Mouse (Mus musculus): ENCODE measurements at regions not wholly inside any gene's neighbourhood (a gene's known extent, or its start where the extent isn't known, plus 50 kb on each side); places are given as distances from the start of the nearest gene placed in this dataset.
A peak's percentile ranks its signal among the peaks of the same experiment; 100 is the strongest.

DNA sequence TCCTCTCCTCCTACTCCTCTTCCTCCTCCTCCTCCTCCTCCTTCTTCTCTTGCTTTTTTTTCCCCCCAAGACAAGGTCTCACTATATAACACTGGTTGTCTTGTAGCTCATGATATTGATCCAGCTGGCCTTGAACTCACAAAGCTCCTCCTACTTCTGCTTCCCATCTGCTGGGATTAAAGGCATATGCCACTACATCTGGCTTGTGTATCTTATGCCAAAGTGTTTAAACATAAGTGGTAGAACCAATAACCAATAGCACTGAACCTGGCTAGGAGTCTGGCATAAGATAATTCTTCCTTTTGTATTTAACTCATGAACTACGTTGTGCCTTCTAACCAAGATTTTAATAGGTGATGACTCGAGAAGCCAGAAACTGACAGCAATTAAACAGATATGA is 143.7 kb downstream of the Dusp6 start:
- no peak for DNase-seq (ENCODE audit: low spot score in 2 of 2)
- intact Hi-C loops (cut with DNase I) = loop anchor here (10.0 kb wide), 1 partner anchor 242 kb away; no protein-coding TSS in a partner anchor

DNA sequence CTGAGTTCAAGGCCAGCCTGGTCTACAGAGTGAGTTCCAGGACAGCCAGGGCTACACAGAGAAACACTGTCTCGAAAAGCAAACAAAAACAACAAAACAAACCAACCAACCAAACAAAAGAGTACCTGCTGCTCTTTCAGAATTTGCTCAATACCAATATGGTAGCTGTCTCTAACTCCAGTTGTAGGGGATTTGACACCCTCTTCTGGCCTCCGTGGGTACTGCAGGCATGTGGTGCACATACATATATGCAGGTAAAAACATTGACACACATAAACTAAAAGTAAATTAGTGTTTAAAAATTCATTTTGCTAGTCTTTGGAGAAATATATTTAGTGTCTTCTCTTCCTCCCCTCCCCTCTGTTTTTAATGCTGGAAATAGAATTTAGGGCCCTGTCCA is 145.8 kb downstream of the Dusp6 start:
- intact Hi-C loops (cut with DNase I) = loop anchor here (10.0 kb wide), 1 partner anchor 244 kb away; no protein-coding TSS in a partner anchor
- no peak for DNase-seq (ENCODE audit: low spot score in 2 of 2)

DNA sequence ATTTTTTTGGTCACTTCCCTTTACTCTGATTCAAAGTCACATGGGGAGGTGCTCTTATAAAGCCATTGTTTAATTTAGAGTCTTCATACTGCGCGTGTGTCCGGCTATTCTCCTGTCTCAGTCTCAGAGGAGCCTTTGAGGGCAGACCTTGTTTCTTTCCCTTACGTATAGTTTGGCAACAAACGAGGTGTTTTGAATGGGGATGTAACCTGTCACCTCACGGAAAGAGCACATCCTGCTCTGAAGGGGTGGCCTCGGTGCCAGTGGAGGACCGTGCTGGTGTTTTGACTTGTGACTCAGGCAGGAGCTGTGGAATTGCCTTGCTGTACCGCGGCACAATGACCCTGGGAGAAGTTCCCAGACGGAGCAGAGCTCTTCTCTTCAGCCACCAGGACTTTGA is 146.7 kb downstream of the Dusp6 start:
- intact Hi-C loops (cut with DNase I) = loop anchor here (10.0 kb wide), 1 partner anchor 245 kb away; no protein-coding TSS in a partner anchor
- no peak for DNase-seq (ENCODE audit: low spot score in 2 of 2)

GRCm38 (mm10) chr10:99410754-99411153 is 147.7 kb downstream of the Dusp6 start:
- intact Hi-C loops (cut with DNase I) = no loop called here
- no peak for DNase-seq (ENCODE audit: low spot score in 2 of 2)

DNA sequence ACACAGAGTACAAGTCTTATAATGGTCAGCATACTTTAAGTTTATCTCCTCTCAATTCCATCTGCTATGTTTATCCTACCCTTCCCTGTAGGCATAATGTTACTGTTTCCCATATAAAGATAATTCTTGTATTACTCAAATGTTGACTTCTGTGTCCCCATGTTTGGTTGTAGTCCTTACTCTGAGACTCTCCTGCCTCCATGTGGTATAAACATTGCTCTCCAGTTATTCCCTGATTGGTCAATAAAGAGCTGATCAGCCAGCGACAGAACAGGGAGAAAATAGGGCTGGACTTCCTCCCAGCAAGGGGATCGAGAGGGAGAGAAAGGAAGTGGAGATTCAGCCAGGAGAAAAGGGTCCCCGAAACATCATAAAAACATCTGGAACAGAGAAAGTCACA is 150.4 kb downstream of the Dusp6 start:
- DNase-seq (ENCODE audit: low spot score in 2 of 2) = no peak
- intact Hi-C loops (cut with DNase I) = no loop called here

GRCm38 (mm10) chr10:99416271-99416670 is 153.2 kb downstream of the Dusp6 start:
- intact Hi-C loops (cut with DNase I) = no loop called here
- DNase-seq (ENCODE audit: low spot score in 2 of 2) = no peak

DNA sequence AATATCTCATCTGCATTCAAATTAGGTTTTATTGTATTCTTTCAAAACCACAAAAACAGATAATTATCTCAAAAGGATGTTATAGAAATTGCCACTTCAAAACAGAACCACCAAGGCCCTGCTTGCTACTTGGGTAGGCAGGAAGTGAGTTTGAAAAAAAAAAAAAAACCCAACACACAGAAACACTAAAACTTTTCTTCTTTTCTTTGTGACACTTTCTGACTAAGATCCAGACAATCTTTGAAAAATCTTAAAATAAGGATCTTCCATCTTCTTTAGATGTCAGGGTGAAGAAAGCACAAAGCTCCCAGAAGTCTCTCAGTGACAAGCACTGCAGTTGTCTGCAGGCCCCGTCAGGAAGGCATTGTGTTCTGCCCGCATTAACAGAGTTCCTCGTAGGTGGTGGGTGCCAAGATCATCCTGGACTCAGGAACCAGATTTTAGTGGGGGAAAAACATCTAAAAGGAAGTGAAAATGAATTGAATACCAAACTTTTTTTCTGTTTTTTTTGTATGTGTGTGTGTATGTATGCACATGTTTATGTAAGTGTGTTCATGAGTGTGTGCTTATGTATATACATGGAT is 154.0 kb downstream of the Dusp6 start:
- intact Hi-C loops (cut with DNase I) = no loop called here

GRCm38 (mm10) chr10:99417591-99417990 is 154.6 kb downstream of the Dusp6 start:
- intact Hi-C loops (cut with DNase I) = no loop called here
- no peak for DNase-seq (ENCODE audit: low spot score in 2 of 2)

More for the DNA sequence above, 154.0 kb downstream of the Dusp6 start:
- no peak for DNase-seq (ENCODE audit: low spot score in 2 of 2)

- intact Hi-C loops (cut with DNase I) = no loop called here
- no peak for DNase-seq (ENCODE audit: low spot score in 2 of 2)
Measured at GRCm38 (mm10) chr10:99418497-99418896, 155.5 kb downstream of the Dusp6 start.

DNA sequence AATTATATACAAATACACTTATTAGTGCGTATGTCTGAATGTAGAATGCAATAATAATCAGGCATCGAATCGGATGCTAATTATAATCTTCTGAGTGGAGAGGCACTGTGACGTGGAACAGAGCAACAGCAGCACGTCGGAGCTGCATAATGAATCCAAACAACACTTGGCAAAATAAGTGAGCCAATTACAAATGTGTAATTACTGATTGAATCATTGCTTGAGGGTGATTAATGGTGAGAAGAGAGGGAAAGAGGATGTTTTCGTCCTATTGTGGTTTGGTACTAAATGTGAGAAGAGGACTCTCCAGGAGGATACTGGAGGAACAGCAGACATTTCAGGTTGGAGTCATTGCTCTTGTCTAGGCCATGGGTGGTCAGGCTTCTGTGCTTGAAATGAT is 156.5 kb downstream of the Dusp6 start:
- DNase-seq (ENCODE audit: low spot score in 2 of 2) = no peak
- intact Hi-C loops (cut with DNase I) = no loop called here

DNA sequence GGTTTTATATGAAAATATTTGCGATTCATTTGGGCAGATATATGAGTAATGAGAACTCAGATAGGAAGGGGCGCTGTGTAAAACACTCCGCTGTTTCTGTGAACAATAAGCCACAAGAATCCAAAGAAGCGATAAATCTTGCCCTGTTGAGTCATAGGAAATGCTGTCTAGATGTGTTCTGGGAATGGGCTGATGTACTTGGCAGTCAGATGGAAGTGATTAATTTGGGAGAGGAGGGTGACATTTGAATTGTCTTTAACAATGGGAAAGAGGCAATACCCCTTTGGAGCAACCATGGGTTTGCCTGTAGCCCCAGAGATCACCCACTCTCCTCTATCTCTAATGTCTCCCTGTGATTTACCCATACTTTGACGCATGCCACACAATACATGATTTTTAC is 160.4 kb downstream of the Dusp6 start:
- intact Hi-C loops (cut with DNase I) = no loop called here
- no peak for DNase-seq (ENCODE audit: low spot score in 2 of 2)

GRCm38 (mm10) chr10:99425265-99425664 is 162.2 kb downstream of the Dusp6 start:
- intact Hi-C loops (cut with DNase I) = no loop called here
- no peak for DNase-seq (ENCODE audit: low spot score in 2 of 2)

DNA sequence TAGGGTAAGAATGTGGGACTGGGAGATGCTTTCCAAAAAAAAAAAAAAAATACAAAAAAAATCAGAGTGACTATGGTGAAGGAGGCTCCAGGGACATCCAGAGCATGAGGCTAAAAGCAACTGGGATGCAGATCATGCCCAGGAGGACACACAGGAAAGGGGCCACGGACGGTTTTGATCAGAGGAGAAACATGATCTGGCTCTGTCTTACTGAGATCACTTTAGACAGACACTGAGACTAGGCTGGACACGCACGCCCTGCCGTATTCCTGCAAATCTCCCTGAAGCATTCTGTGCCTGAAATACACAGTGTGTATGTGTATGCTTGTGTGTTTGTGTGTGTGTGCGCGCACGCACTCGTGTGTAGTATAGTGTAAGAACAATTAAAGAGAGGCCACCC is 167.1 kb downstream of the Dusp6 start:
- no peak for DNase-seq (ENCODE audit: low spot score in 2 of 2)
- intact Hi-C loops (cut with DNase I) = no loop called here

DNA sequence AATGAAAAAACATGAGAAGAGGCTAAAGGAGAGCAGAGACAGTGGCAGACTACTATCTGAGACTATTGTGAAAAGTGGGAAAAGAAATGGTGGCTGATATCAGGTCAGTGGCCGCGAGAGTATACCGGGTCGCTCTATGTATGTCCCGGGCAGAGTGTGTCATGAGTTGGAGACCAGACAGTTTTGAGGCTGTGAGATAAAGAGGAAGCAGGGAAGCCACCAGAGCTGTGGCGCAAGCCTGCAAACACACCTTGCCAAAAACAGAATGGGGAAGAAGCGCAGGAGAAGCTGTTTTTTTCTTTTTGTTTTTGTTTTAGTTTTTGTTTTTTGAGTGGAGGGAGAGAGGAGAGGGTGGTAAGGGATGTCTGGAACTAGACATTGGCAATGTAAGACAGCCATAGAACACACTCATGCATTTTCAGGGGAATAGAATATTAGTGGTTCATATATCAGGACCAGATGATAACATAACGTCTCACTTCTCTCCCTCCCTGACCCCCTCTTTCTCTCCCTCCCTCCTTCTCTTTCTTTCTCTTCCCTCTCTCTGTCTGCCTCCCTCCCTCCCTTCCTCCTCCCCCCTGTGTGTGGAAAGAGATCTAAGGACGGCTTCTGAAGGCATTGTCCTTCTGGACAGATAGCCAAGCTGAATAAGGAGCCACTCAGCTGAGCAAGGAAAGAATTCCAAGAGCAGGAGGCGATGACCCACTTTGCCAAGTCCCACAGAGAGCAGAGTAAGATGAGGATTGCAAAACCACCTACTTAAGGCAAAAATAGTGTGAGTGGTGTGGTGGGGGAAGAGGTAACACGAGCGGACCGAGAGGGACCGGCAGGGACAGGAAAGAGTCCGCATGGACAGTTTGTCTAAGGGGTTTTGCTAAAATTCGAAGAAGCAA is 167.9 kb downstream of the Dusp6 start:
- DNase-seq (ENCODE audit: low spot score in 2 of 2) = peak; percentile 26 to 33
- intact Hi-C loops (cut with DNase I) = no loop called here

- intact Hi-C loops (cut with DNase I) = no loop called here
- DNase-seq (ENCODE audit: low spot score in 2 of 2) = no peak
Measured at GRCm38 (mm10) chr10:99437060-99437459, 174.0 kb downstream of the Dusp6 start.

DNA sequence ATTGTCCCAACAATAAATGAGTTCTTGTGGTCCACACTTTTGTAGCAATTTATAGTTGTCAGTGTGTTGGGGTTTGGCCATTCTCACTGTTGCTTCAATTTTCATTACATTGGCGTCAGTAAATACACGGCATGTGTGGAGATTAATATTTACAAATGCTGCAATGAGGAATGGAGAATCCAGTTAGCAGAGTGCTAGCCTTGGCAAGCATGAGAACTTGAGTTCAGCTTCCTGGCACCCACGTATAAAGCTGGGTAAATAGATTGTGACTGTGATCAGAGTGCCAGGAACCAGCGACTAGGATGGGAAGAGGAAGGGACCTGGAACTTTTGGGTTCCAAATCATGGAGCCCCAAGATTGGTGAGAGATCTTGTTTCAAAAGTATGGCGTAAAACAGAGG is 177.1 kb downstream of the Dusp6 start:
- no peak for DNase-seq (ENCODE audit: low spot score in 2 of 2)
- intact Hi-C loops (cut with DNase I) = no loop called here

DNA sequence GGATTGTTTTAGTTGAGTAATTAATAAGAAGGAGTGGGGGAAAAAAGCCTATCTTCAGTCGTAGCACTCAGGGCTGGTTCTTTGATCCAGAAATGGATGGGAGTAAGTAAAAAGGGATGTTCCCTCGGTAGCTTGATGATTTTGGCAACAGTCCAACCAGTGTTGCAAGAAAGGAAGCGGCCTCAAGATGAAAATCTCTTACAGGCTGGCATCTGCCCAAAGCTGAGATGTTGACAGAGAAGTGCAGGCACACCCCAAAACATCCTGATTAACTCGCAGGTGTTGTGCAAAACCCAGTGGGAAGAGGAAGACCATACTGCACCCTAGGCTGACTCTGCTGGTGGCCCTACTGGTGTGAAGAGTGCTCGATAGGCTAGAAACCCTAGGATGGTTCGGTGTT is 178.0 kb downstream of the Dusp6 start:
- intact Hi-C loops (cut with DNase I) = no loop called here
- peak; percentile 72 to 75 for DNase-seq (ENCODE audit: low spot score in 2 of 2)

DNA sequence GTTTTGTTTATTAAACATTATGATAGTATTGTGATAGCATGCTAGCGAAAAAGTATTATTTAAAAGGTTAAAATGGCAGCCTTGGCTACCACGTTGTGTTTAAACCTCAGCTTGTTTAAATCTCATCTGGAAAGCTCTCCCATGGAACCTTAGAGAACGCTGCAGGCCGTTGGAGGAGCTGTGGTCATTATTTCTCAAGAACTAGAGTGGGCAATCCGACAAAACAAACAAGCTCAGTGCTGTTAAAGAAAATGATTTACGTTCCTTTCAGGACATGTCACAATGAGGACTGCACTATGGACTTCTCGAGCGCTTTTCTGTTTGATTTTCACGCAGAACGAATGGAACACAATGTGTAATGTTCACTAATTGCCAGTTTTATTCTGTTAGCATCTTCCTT is 178.9 kb downstream of the Dusp6 start:
- DNase-seq (ENCODE audit: low spot score in 2 of 2) = no peak
- intact Hi-C loops (cut with DNase I) = no loop called here

GRCm38 (mm10) chr10:99443453-99444170 is 180.6 kb downstream of the Dusp6 start:
- no peak for DNase-seq (ENCODE audit: low spot score in 2 of 2)
- intact Hi-C loops (cut with DNase I) = no loop called here
